ENCODE assay signal across 8 mouse cellular contexts in genomic region chr8:88272231-88273050, GRCm38 (mm10). TPM values are rescaled to one million over a fixed set of nuclear protein-coding genes. Genes with fewer than 3 reads are reported as not detected.
DNase-seq lines count a peak whose midpoint lies in the region; ATAC-seq and TF ChIP-seq lines count a peak whose summit lies in the region.

Adcy7 (plus strand) TSS chr8:88272403.

- H3K9ac ChIP-seq in forebrain, embryonic 13.5 days = peak within 1 kb of the TSS; percentile 60
- peak within 1 kb of the TSS; percentile 64 for H3K9ac ChIP-seq in hindbrain, embryonic 12.5 days
- peak within 1 kb of the TSS; percentile 74 for H3K9ac ChIP-seq in liver, embryonic 14.5 days (replicated peaks)

- peak; percentile 69 for TF ChIP-seq CTCF in liver, embryonic 14.5 days (IDR thresholded peaks at IDR 0.05; ENCODE audit: low read depth)

- DNase-seq in layer of hippocampus, postnatal 10 days (ENCODE audit: low spot score in 2 of 2) = peak; percentile 38 to 56
- no peak for DNase-seq in layer of hippocampus, adult 8-10 months (ENCODE audit: low spot score in 2 of 2)
- DNase-seq in cerebellum, adult 11 months = peak; percentile 61
- peak in 1 of 3 experiments; percentile 43 for DNase-seq in liver, embryonic 14.5 days (ENCODE audit: low read depth in 3 of 3, low spot score in 3 of 3)
- peak; percentile 88 for DNase-seq in testis, postnatal 10 days (ENCODE audit: low spot score)

- peak; percentile 58 for TF ChIP-seq POLR2A in myocyte (IDR thresholded peaks at IDR 0.05; ENCODE audit: insufficient read length, low read depth)

- H3K4me1 ChIP-seq in forebrain, embryonic 13.5 days = peaks cover 10% of the 10 kb centered on the region
- H3K4me1 ChIP-seq in hindbrain, embryonic 12.5 days = peaks cover 9% of the 10 kb centered on the region
- H3K4me1 ChIP-seq in liver, embryonic 14.5 days (replicated peaks; ENCODE audit: control insufficient read depth in 2 of 2, insufficient read depth in 2 of 2, low read length in 1 of 2) = peaks cover 9 to 15% of the 10 kb centered on the region in 2 experiments

- peak within 1 kb of the TSS; percentile 44 for H3K4me3 ChIP-seq in forebrain, embryonic 13.5 days
- peak within 1 kb of the TSS; percentile 43 for H3K4me3 ChIP-seq in hindbrain, embryonic 12.5 days
- peak within 1 kb of the TSS; percentile 52 to 61 for H3K4me3 ChIP-seq in liver, embryonic 14.5 days (ENCODE audit: insufficient read depth in 1 of 2, low read depth in 2 of 2, low read length in 2 of 2)
- peak within 1 kb of the TSS; percentile 79 for H3K4me3 ChIP-seq in myocyte

- H3K9me3 ChIP-seq in forebrain, embryonic 13.5 days (replicated peaks) = no peaks in the 10 kb centered on the region
- no peaks in the 10 kb centered on the region for H3K9me3 ChIP-seq in hindbrain, embryonic 12.5 days (replicated peaks)
- H3K9me3 ChIP-seq in liver, embryonic 14.5 days (ENCODE audit: control insufficient read depth, low read length) = no peaks in the 10 kb centered on the region

- no peak within 1 kb of the TSS for H3K27ac ChIP-seq in forebrain, embryonic 13.5 days
- H3K27ac ChIP-seq in hindbrain, embryonic 12.5 days = no peak within 1 kb of the TSS
- H3K27ac ChIP-seq in liver, embryonic 14.5 days = no peak within 1 kb of the TSS

- ATAC-seq in forebrain, embryonic 13.5 days = peak; percentile 57; the same call in 1 of the 2 replicates
- peak; percentile 63; the same call in 1 of the 2 replicates for ATAC-seq in hindbrain, embryonic 12.5 days (ENCODE audit: low FRiP score)
- ATAC-seq in liver, embryonic 14.5 days (ENCODE audit: insufficient read depth) = peak; percentile 79

- peaks cover 50% of the 10 kb centered on the region for H3K79me2 ChIP-seq in myocyte (ENCODE audit: control insufficient read depth, insufficient read depth)

- peaks cover 48% of the 10 kb centered on the region for H3K27me3 ChIP-seq in forebrain, embryonic 13.5 days
- H3K27me3 ChIP-seq in hindbrain, embryonic 12.5 days = peaks cover 30% of the 10 kb centered on the region
- peaks cover 3% of the 10 kb centered on the region; the same call in 1 of the 2 replicates for H3K27me3 ChIP-seq in liver, embryonic 14.5 days (ENCODE audit: control insufficient read depth, insufficient read depth, low read length)
- H3K27me3 ChIP-seq in myocyte (ENCODE audit: control insufficient read depth, insufficient read depth, insufficient read length) = no peaks in the 10 kb centered on the region

- H3K4me2 ChIP-seq in forebrain, embryonic 13.5 days = peak within 1 kb of the TSS; percentile 92
- peak within 1 kb of the TSS; percentile 95 for H3K4me2 ChIP-seq in hindbrain, embryonic 12.5 days (replicated peaks)
- H3K4me2 ChIP-seq in liver, embryonic 14.5 days (ENCODE audit: low read depth) = peak within 1 kb of the TSS; percentile 88
- H3K4me2 ChIP-seq in myocyte (ENCODE audit: low read depth) = peak within 1 kb of the TSS; percentile 89

- H3ac ChIP-seq in myocyte (ENCODE audit: control insufficient read depth, insufficient read length) = peak within 1 kb of the TSS; percentile 72

- H3K36me3 ChIP-seq in forebrain, embryonic 13.5 days (ENCODE audit: poor library complexity, severe bottlenecking) = no peaks in the 10 kb centered on the region
- H3K36me3 ChIP-seq in hindbrain, embryonic 12.5 days = no peaks in the 10 kb centered on the region
- H3K36me3 ChIP-seq in liver, embryonic 14.5 days (replicated peaks; ENCODE audit: control insufficient read depth, insufficient read depth, low read depth) = no peaks in the 10 kb centered on the region
- no peaks in the 10 kb centered on the region for H3K36me3 ChIP-seq in myocyte (ENCODE audit: control insufficient read depth, insufficient read depth)

- WGBS in forebrain, embryonic 13.5 days = 3% methylated on average over 64 of the region's 64 CpGs
- 3% methylated on average over 63 of the region's 64 CpGs for WGBS in hindbrain, embryonic 12.5 days
- 3% methylated on average over 64 of the region's 64 CpGs for WGBS in liver, embryonic 14.5 days (ENCODE audit: insufficient replicate concordance)

- TF ChIP-seq EP300 in liver, embryonic 14.5 days (IDR thresholded peaks at IDR 0.05; ENCODE audit: low read depth) = no peak

TF ChIP-seq in myocyte, 11 proteins besides CTCF, POLR2A, EP300 and RAD21:
- TF ChIP-seq E2F4 (IDR thresholded peaks at IDR 0.05; ENCODE audit: insufficient read depth) (peak; percentile 26), CEBPB (IDR thresholded peaks at IDR 0.05; ENCODE audit: insufficient read depth, poor library complexity, severe bottlenecking) (no peak), SRF (IDR thresholded peaks at IDR 0.05; ENCODE audit: control insufficient read depth, insufficient read length, low read depth) (peak; percentile 11), TCF12 (IDR thresholded peaks at IDR 0.05; ENCODE audit: insufficient read depth, poor library complexity, severe bottlenecking) (no peak), MAX (IDR thresholded peaks at IDR 0.05; ENCODE audit: low read depth) (no peak), REST (IDR thresholded peaks at IDR 0.05; ENCODE audit: insufficient read depth, insufficient read length) (no peak), USF1 (IDR thresholded peaks at IDR 0.05; ENCODE audit: low read depth) (peak; percentile 67), MYOD1 (IDR thresholded peaks at IDR 0.05; ENCODE audit: control insufficient read depth in 1 of 3, insufficient read length in 2 of 3, low read depth in 2 of 3) (peak in 1 of 3 experiments; percentile 27), MYOG (IDR thresholded peaks at IDR 0.05; ENCODE audit: control insufficient read depth in 1 of 3, insufficient read depth in 1 of 3, insufficient read length in 2 of 3, low read depth in 2 of 3) (peak in 1 of 3 experiments; percentile 20), TCF3 (IDR thresholded peaks at IDR 0.05; ENCODE audit: insufficient read length, low read depth) (no peak), POLR2AphosphoS2 (IDR thresholded peaks at IDR 0.05; ENCODE audit: insufficient read length, low read depth) (peak; percentile 65)

RNA-seq across cellular contexts. Expression of gene Adcy7, which starts in this region (rescaled TPM):
- total RNA-seq in layer of hippocampus, postnatal 10 days (2021) = 1 to 10 TPM; 5.0 to 6.1 TPM
- total RNA-seq in layer of hippocampus, adult 8-10 months (2022) = 1 to 10 TPM; 2.7 to 7.4 (median 4.5) TPM
- 1.5 TPM in 2 replicates for polyA plus RNA-seq in forebrain, embryonic 13.5 days (2015; fragmentation: Nextera tagmentation; extraction: Ambion mirVana)
- 2.6 and 2.9 TPM in 2 replicates for polyA plus RNA-seq in hindbrain, embryonic 12.5 days (2016; fragmentation: Nextera tagmentation; extraction: Ambion mirVana)
- polyA plus RNA-seq in liver, embryonic 14.5 days (2012; rRNA removed) = 21.3 and 24.7 TPM in 2 replicates
- polyA plus RNA-seq in liver, embryonic 14.5 days (2014; fragmentation: Nextera tagmentation; extraction: Ambion mirVana) = 20.0 and 24.7 TPM in 2 replicates
- 72.3 TPM for polyA plus RNA-seq in myocyte (2012; fragmentation: generic; extraction: Trizol)

Comparison
In these comparisons a context has a peak if more than half of its experiments do, and no peak if none do; other contexts are left out.
1. DNase-seq: peak in layer of hippocampus, postnatal 10 days (2 of 2), cerebellum, adult 11 months (single experiment) and testis, postnatal 10 days (single experiment); none in layer of hippocampus, adult 8-10 months (0 of 2).
2. Peak in every context shown above with its lines, with median percentiles within 50 percentile points of each other: ATAC-seq, H3K4me2 ChIP-seq, H3K4me3 ChIP-seq and H3K9ac ChIP-seq.